Comparison of ENCODE assay signal across 27 mouse cellular contexts in the genomic region with DNA sequence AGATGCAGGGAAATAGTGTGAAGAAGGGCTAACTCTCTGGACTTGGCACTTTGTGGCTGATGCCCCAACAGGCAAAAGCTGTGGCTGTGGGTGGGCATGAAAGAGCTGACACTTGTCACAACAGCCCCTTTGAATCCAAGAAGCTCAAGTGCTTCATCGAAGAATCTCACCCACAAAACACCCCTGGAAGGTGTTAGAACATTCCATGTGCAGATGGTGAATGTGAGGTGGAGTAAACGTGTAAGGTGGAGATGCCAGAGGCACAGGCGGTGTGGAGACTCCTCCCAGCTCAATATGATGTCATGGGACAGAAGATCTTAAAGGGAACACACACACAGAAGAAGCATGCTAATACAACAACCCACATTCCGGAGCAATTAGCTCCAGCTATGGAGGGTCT.
A peak's percentile ranks its signal among the peaks of the same experiment; 100 is the strongest.
DNase-seq lines count a peak whose midpoint lies in the region; ATAC-seq and TF ChIP-seq lines count a peak whose summit lies in the region.
"Had no signal": no experiment of that assay in that cellular context is flagged by ENCODE, and none has a peak within 500 bp of the region (broad histone marks: within the 10 kb centered on the region; RNA-seq: fewer than 3 reads in every experiment).

No protein-coding gene starts in this region.

- WGBS in forebrain, embryonic 14.5 days, result 59% methylated on average over 4 of the region's 4 CpGs
- 59% methylated on average over 4 of the region's 4 CpGs for WGBS in forebrain, postnatal 0 days
- WGBS in limb, embryonic 11.5 days, result 78% methylated on average over 4 of the region's 4 CpGs
- WGBS in limb, embryonic 10.5 days, result 83% methylated on average over 4 of the region's 4 CpGs

- H3K4me1 ChIP-seq in forebrain, embryonic 14.5 days (ENCODE audit: control insufficient read depth, insufficient read depth, low read length), result no peaks in the 10 kb centered on the region
- no peaks in the 10 kb centered on the region for H3K4me1 ChIP-seq in forebrain, postnatal 0 days (ENCODE audit: insufficient read depth)
- H3K4me1 ChIP-seq in limb, embryonic 11.5 days (ENCODE audit: control insufficient read depth, insufficient read depth, low read length), result no peaks in the 10 kb centered on the region
- H3K4me1 ChIP-seq in limb, embryonic 10.5 days, result no peaks in the 10 kb centered on the region
- H3K4me1 ChIP-seq: kidney, embryonic 15.5 days; limb, embryonic 12.5 days; liver, embryonic 15.5 days; lung, embryonic 15.5 days had no signal

- H3K36me3 ChIP-seq in forebrain, embryonic 14.5 days (ENCODE audit: control insufficient read depth, insufficient read depth, low read length), result no peaks in the 10 kb centered on the region
- no peaks in the 10 kb centered on the region for H3K36me3 ChIP-seq in forebrain, postnatal 0 days (ENCODE audit: insufficient read depth)
- no peaks in the 10 kb centered on the region for H3K36me3 ChIP-seq in limb, embryonic 11.5 days (ENCODE audit: control insufficient read depth, insufficient read depth, low read length)
- no peaks in the 10 kb centered on the region for H3K36me3 ChIP-seq in limb, embryonic 10.5 days
- H3K36me3 ChIP-seq: hindbrain, embryonic 10.5 days; kidney, embryonic 15.5 days; limb, embryonic 12.5 days; liver, embryonic 15.5 days; lung, embryonic 15.5 days; midbrain, embryonic 10.5 days; neural tube, embryonic 12.5 days had no signal

- no peaks in the 10 kb centered on the region for H3K27me3 ChIP-seq in forebrain, embryonic 14.5 days (replicated peaks; ENCODE audit: control insufficient read depth, insufficient read depth, low read length)
- no peaks in the 10 kb centered on the region for H3K27me3 ChIP-seq in forebrain, postnatal 0 days (ENCODE audit: insufficient read depth, low read length)
- no peaks in the 10 kb centered on the region for H3K27me3 ChIP-seq in limb, embryonic 11.5 days (ENCODE audit: control insufficient read depth, insufficient read depth, low read length)
- no peaks in the 10 kb centered on the region for H3K27me3 ChIP-seq in limb, embryonic 10.5 days (ENCODE audit: low read depth, poor library complexity, severe bottlenecking)
- H3K27me3 ChIP-seq: kidney, embryonic 15.5 days; limb, embryonic 12.5 days; liver, embryonic 15.5 days; lung, embryonic 15.5 days; neural tube, embryonic 12.5 days had no signal

- TF ChIP-seq CTCF in forebrain, postnatal 0 days (IDR thresholded peaks at IDR 0.05; ENCODE audit: low read depth), result no peak

- H3K4me3 ChIP-seq in forebrain, embryonic 14.5 days (ENCODE audit: low read depth, low read length), result no peak overlapping the region
- H3K4me3 ChIP-seq in forebrain, postnatal 0 days (ENCODE audit: low read depth, low read length), result no peak overlapping the region
- H3K4me3 ChIP-seq in limb, embryonic 11.5 days (ENCODE audit: low read depth, low read length), result no peak overlapping the region
- H3K4me3 ChIP-seq in limb, embryonic 10.5 days, result no peak overlapping the region
- H3K4me3 ChIP-seq: heart, adult 2 months; hindbrain, embryonic 10.5 days; kidney, embryonic 15.5 days; layer of hippocampus, adult 2 months; limb, embryonic 12.5 days; liver, embryonic 15.5 days; lung, embryonic 15.5 days; midbrain, embryonic 10.5 days; myocyte; neural tube, embryonic 12.5 days had no signal

- ATAC-seq in forebrain, embryonic 14.5 days, result no peak
- no peak for ATAC-seq in forebrain, postnatal 0 days
- ATAC-seq in limb, embryonic 11.5 days (ENCODE audit: insufficient number of reproducible peaks, low FRiP score, low TSS enrichment, low read depth), result no peak
- ATAC-seq: hindbrain, embryonic 16.5 days had no signal

- peak; percentile 22 for DNase-seq in forebrain, embryonic 14.5 days (ENCODE audit: low spot score)
- DNase-seq in forebrain, postnatal 0 days, result no peak
- DNase-seq in limb, embryonic 11.5 days (ENCODE audit: low spot score), result peak; percentile 13
- no peak for DNase-seq in limb, embryonic 10.5 days (ENCODE audit: low spot score)
- DNase-seq in brain, adult 2 months (ENCODE audit: low read depth, low spot score), result peak; percentile 74
- DNase-seq in frontal cortex, postnatal 36 days (ENCODE audit: low spot score in 2 of 2), result peak; percentile 52 to 74
- DNase-seq in T-cell, adult 2 months (ENCODE audit: low spot score), result no peak
- DNase-seq in adrenal gland, adult 8-10 months, result no peak
- DNase-seq: adrenal gland, adult 2 months; cerebellum, adult 11 months; cerebellum, adult 9-10 months; cerebellum, postnatal 36 days; heart, adult 2 months; heart, postnatal 14 days; kidney, adult 18-20 months; kidney, postnatal 25 days; thymus, postnatal 4 days had no signal

- no peak overlapping the region for H3K27ac ChIP-seq in forebrain, embryonic 14.5 days (ENCODE audit: low read depth, low read length)
- no peak overlapping the region for H3K27ac ChIP-seq in forebrain, postnatal 0 days (ENCODE audit: low read depth, low read length)
- H3K27ac ChIP-seq in limb, embryonic 11.5 days (replicated peaks; ENCODE audit: low read depth, low read length), result no peak overlapping the region
- no peak overlapping the region for H3K27ac ChIP-seq in limb, embryonic 10.5 days
- H3K27ac ChIP-seq: heart, adult 2 months; hindbrain, embryonic 10.5 days; kidney, embryonic 15.5 days; layer of hippocampus, adult 2 months; limb, embryonic 12.5 days; liver, embryonic 15.5 days; lung, embryonic 15.5 days; midbrain, embryonic 10.5 days; neural tube, embryonic 12.5 days had no signal

- H3K9me3 ChIP-seq in forebrain, embryonic 14.5 days (replicated peaks; ENCODE audit: control insufficient read depth, low read length), result no peaks in the 10 kb centered on the region
- no peaks in the 10 kb centered on the region for H3K9me3 ChIP-seq in forebrain, postnatal 0 days (ENCODE audit: low read length)
- no peaks in the 10 kb centered on the region for H3K9me3 ChIP-seq in limb, embryonic 11.5 days (ENCODE audit: control insufficient read depth, low read length)
- no peaks in the 10 kb centered on the region for H3K9me3 ChIP-seq in limb, embryonic 10.5 days (replicated peaks)
- H3K9me3 ChIP-seq: hindbrain, embryonic 10.5 days; kidney, embryonic 15.5 days; limb, embryonic 12.5 days; liver, embryonic 15.5 days; lung, embryonic 15.5 days; midbrain, embryonic 10.5 days; neural tube, embryonic 12.5 days had no signal

- H3K4me2 ChIP-seq in forebrain, embryonic 14.5 days (ENCODE audit: low read length), result no peak overlapping the region
- H3K4me2 ChIP-seq in forebrain, postnatal 0 days (ENCODE audit: low read depth), result no peak overlapping the region
- H3K4me2 ChIP-seq in limb, embryonic 11.5 days (ENCODE audit: low read depth, severe bottlenecking), result no peak overlapping the region
- H3K4me2 ChIP-seq: kidney, embryonic 15.5 days; limb, embryonic 12.5 days; liver, embryonic 15.5 days; lung, embryonic 15.5 days; neural tube, embryonic 12.5 days had no signal

- no peak overlapping the region for H3K9ac ChIP-seq in forebrain, embryonic 14.5 days (ENCODE audit: low read length)
- no peak overlapping the region for H3K9ac ChIP-seq in forebrain, postnatal 0 days
- H3K9ac ChIP-seq in limb, embryonic 11.5 days (ENCODE audit: low read length), result no peak overlapping the region
- H3K9ac ChIP-seq: kidney, embryonic 15.5 days; limb, embryonic 12.5 days; liver, embryonic 15.5 days; lung, embryonic 15.5 days; neural tube, embryonic 12.5 days had no signal

Comparison
In these comparisons a context has a peak if more than half of its experiments do, and no peak if none do; other contexts are left out.
1. DNase-seq: peak in forebrain, embryonic 14.5 days (single experiment), limb, embryonic 11.5 days (single experiment), brain, adult 2 months (single experiment) and frontal cortex, postnatal 36 days (2 of 2); none in forebrain, postnatal 0 days (single experiment), limb, embryonic 10.5 days (single experiment), T-cell, adult 2 months (single experiment) and adrenal gland, adult 8-10 months (single experiment).